Mouse (Mus musculus) thymus, adult 2 months (tissue): ENCODE measurements around the gene Kat6b.

Source experiments
- CTCF ChIP-seq: fragments of 200-500 bp; IDR thresholded peaks from 2 replicates; pipeline ENCODE4 v1.5.1; 2012; ENCODE audit warnings: mild to moderate bottlenecking, control low read depth, low read length, moderate library complexity, borderline replicate concordance; ENCODE audit not compliant: control insufficient read depth, poor library complexity, insufficient read depth; ENCODE audit errors: extremely low read depth
- POLR2A ChIP-seq: fragments of 200-500 bp; IDR thresholded peaks from 2 replicates; pipeline ENCODE4 v1.6.1; 2012; ENCODE audit warnings: mild to moderate bottlenecking, low read length, control low read depth, moderate library complexity; ENCODE audit not compliant: control insufficient read depth, poor library complexity, insufficient read depth; ENCODE audit errors: extremely low read depth

DNA sequence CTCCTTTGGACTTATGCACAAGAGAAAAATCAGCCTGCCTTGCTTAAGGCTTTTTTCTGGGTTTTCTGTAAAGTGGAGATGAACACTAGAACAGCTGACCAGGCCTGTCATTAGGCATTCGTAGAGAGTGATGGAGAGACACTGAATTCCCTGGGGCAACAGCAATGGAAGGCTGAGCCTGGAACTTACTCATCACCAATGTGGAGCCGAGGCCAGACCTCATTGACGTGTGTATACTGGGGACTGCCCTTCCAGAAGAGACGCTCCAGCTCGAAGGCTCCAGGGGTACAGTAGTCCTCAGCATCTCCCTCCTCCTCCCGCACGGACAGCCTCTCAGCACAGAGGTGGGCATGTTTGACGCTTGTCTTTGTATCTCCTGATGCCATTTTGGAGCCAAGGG, 221.5 kb downstream of the Kat6b start:
- TF ChIP-seq CTCF (no peak), POLR2A (no peak)
